Mouse (Mus musculus) liver, postnatal 0 days (tissue): Measurements from ENCODE around the gene Gm2174.

Source experiments
- CTCF ChIP-seq: sonication (generic); IDR thresholded peaks from 2 replicates; pipeline ENCODE4 v1.5.1; 2016; ENCODE audit warnings: antibody characterized with exemption, low read depth
- EP300 ChIP-seq: IDR thresholded peaks from 2 replicates; pipeline ENCODE4 v1.6.1; 2016; ENCODE audit warnings: antibody characterized with exemption, low read depth, mild to moderate bottlenecking

GRCm38 (mm10) chrX:56454671-56455371 is 7.1 kb downstream of the Gm2174 start, which contains the start of gene Ints6l:
- TF ChIP-seq CTCF, result no peak
- TF ChIP-seq EP300, result no peak
